Mouse (Mus musculus) layer of hippocampus, adult 9-10 months (tissue): ENCODE measurements at regions not wholly inside any gene's neighbourhood (a gene's known extent, or its start where the extent isn't known, plus 50 kb on each side); places are given as distances from the start of the nearest gene placed in this dataset.

Experiments
- DNase-seq: peaks from one replicate; pipeline ENCODE4 v3.0.0; 2022; ENCODE audit warnings: low spot score

DNA sequence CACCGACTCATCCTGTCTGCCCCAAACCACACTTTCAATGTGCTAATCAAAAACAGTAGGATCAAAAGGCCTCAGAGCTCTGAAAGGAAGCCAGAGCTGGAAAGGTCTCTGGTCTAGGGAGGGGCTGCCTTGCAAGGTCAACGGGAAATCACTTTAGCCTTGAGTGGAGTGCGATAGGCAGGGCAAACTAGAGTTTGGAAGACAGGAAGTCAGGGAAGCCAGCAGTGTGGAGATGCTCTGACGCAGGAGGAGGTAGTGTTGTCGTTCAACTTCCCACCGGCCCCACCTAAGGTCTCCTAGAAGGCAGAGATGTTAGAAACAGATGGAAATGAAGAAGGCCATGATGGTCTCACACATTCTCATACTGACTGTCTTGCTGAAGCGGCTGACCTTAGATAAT, 52.0 kb upstream of the Trp53i11 start:
- DNase-seq: no peak

DNA sequence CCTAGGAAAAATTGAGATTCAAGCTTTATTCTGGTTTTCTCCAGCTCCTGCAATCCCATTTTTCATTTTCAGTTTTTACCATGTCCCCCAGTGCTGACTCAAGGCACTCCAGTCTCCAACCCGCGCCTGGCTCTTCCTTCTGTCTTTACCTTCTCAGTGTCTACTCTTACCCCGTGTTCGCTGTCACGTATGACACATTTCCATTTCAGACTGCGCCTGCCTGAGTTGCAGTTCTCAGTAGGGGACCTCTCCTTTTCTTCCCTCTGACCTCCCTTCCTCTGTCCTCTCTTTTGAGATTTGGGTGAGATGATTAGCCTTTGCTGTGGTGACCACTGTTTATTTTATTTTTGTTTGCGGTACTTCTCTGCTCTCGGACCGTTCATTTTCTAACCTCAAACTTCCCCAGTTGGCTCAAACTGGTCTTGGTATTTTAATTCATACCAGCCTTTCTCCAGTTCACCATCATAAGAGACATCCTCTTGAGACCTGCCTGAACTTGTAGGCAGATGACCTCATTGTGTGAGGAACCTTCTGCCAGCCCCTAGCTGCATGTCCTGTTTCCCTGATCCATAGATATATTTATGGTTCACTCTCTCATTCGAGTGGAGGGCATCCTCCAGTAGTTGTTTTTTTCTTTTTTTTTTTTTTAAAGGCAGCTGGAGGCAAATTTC, 53.9 kb upstream of the Trp53i11 start:
- no peak for DNase-seq

GRCm38 (mm10) chr2:93131825-93132623, 55.3 kb upstream of the Trp53i11 start:
- no peak for DNase-seq

GRCm38 (mm10) chr2:93131236-93131635, 56.1 kb upstream of the Trp53i11 start:
- DNase-seq: no peak

GRCm38 (mm10) chr2:93129176-93129575, 58.2 kb upstream of the Trp53i11 start:
- no peak for DNase-seq

DNA sequence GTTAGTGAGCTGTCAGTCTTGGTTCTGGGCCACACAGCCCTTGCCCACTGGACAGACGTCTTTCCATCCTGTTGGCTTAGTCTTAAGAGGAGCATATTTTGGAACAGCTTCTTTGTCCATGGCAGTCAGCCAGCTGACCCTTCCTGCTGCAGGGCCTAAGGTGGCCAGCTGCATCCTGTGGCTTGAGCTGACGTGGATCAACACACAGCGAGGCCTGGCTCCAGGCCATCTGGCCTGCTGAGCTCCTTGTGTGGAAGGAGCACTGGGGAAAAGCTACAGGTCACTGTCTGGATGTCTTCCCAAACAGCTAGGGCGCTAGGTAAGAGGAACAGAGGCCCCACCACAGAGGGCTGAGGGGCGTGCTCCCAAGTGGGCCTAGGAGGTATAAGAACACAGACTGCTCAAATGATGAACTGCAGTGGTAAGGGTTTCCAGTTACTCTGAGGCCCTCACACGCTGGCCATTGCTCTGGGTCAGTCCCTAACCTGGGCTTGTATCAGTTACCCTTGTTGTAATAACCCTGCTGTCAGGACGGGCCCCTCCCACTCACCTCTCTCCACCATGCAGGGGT, 60.7 kb upstream of the Trp53i11 start:
- no peak for DNase-seq

GRCm38 (mm10) chr2:93126112-93126511, 61.2 kb upstream of the Trp53i11 start:
- no peak for DNase-seq

- DNase-seq: no peak
Measured at GRCm38 (mm10) chr2:93124866-93125467, 62.4 kb upstream of the Trp53i11 start.

GRCm38 (mm10) chr2:93123829-93124228, 63.5 kb upstream of the Trp53i11 start:
- DNase-seq: no peak

GRCm38 (mm10) chr2:93120386-93120785, 67.0 kb upstream of the Trp53i11 start:
- no peak for DNase-seq

DNA sequence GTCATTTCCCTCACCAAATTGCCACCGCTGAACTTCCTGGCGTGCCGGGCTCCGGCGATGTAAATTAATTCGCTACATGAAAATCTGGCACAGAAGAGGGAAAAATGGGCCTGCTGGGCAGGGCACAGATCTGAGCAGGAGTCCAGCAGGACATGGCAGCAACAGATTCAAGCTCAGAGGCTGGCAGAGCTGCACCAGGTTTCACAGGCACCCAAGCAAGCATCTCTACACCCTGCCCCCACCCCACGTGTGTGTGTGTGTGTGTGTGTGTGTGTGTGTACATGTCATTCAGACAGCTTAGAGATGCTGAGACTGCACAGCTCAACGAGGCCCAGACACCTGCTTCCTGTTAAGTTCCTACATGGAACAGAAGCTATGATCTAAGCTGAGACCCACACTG, 68.3 kb upstream of the Trp53i11 start:
- DNase-seq: no peak

GRCm38 (mm10) chr2:93115303-93115702, 69.3 kb upstream of the Prdm11 start:
- no peak for DNase-seq

DNA sequence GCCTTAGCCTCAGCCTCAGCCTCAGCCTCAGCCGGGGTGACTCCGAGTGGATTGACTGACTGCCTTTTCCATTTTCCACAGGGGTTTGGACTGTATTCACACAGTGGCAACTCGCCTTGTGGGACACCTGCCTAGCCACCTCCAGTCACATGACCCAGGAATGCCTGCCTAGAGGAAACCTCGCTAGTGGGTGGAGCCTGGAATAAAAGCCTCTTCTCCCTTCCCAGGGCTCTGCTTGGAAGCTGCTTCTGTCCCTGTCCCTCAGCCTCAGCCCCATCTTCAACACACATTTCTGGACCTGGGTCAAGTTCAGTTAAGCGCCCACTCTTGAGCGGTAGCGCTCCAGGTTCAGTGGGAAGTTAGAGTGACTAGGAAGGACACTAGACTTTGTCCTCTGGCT, 68.0 kb upstream of the Prdm11 start:
- DNase-seq: no peak

GRCm38 (mm10) chr2:93112320-93112719, 66.4 kb upstream of the Prdm11 start:
- no peak for DNase-seq

- DNase-seq: peak; percentile 15
Measured at GRCm38 (mm10) chr2:93110898-93111297, 64.9 kb upstream of the Prdm11 start.

DNA sequence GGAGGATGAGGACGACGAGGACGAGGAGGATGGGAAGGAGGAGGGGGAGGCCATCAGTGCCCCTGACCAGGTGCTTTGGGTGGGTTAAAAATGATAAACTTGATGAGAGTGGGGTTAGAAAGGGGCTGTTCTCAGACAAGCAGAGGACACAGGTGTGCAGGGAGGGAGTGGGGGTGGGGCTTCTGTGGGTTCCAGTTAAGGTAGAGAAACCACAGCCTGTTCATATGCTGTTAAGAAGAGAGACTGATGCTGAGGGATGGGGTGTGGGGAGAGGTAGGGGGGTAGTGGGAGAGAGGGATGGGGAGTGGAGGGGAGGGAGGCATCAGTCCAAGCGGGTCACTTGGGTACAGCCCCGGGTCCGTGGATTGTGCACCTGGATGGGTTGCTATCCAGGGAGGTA, 60.6 kb upstream of the Prdm11 start:
- DNase-seq: no peak

GRCm38 (mm10) chr2:93101991-93102390, 56.0 kb upstream of the Prdm11 start:
- no peak for DNase-seq

GRCm38 (mm10) chr2:93099780-93100179, 53.8 kb upstream of the Prdm11 start:
- no peak for DNase-seq

GRCm38 (mm10) chr2:93097016-93097415, 51.0 kb upstream of the Prdm11 start:
- no peak for DNase-seq

- DNase-seq: no peak
Measured at GRCm38 (mm10) chr2:93096078-93096729, 50.2 kb upstream of the Prdm11 start.
